Mouse (Mus musculus) liver, embryonic 16.5 days (tissue): ENCODE measurements around the gene Alad. TPM values are rescaled to one million over a fixed set of nuclear protein-coding genes. Genes with fewer than 3 reads are reported as not detected.

Source experiments
- ATAC-seq: fragments of 200-750 bp; cut with Nextera tagmentation; 2 replicates; pipeline ENCODE4 v1.8.0; 2017; ENCODE audit warnings: low read depth, mild to moderate bottlenecking, moderate number of reproducible peaks, moderate library complexity
- H3K27ac ChIP-seq: fragments of 300-500 bp; sonication (generic); 2 replicates; pipeline ENCODE4 v1.5.1; 2014; ENCODE audit warnings: mild to moderate bottlenecking, low read length
- H3K27me3 ChIP-seq: fragments of 300-500 bp; sonication (generic); 2 replicates; pipeline ENCODE4 v1.6.1; 2014; ENCODE audit warnings: low read depth, low read length, mixed read lengths; ENCODE audit not compliant: control insufficient read depth, insufficient read depth
- H3K36me3 ChIP-seq: fragments of 300-500 bp; sonication (generic); 2 replicates; pipeline ENCODE4 v1.6.1; 2014; ENCODE audit warnings: mild to moderate bottlenecking; ENCODE audit not compliant: control insufficient read depth, insufficient read depth
- H3K4me1 ChIP-seq: fragments of 300-500 bp; sonication (generic); 2 replicates; pipeline ENCODE4 v1.6.1; 2014; ENCODE audit warnings: low read depth, low read length, mixed read lengths; ENCODE audit not compliant: control insufficient read depth
- H3K4me2 ChIP-seq: fragments of 300-500 bp; sonication (generic); 2 replicates; pipeline ENCODE4 v1.6.1; 2014; ENCODE audit warnings: low read depth, low read length, mixed read lengths
- H3K4me3 ChIP-seq: fragments of 300-500 bp; sonication (generic); 2 replicates; pipeline ENCODE4 v1.5.1; 2014; ENCODE audit warnings: low read depth, mild to moderate bottlenecking, low read length
- H3K9ac ChIP-seq: fragments of 300-500 bp; sonication (generic); 2 replicates; pipeline ENCODE4 v1.6.1; 2014; ENCODE audit warnings: low read depth, low read length
- H3K9me3 ChIP-seq: fragments of 300-500 bp; sonication (generic); replicated peaks from 2 replicates; pipeline ENCODE4 v1.6.1; 2016; ENCODE audit warnings: low read length; ENCODE audit not compliant: control insufficient read depth
- WGBS: fragments of 180-500 bp; shearing (Covaris S2); extraction: QIAGEN DNeasy Blood & Tissue Kit; methylation state at CpG from one replicate; pipeline ENCODE4 v1.1.7; 2014; ENCODE audit not compliant: insufficient replicate concordance; 5-methylcytosine and 5-hydroxymethylcytosine counted together
- polyA plus RNA-seq: library from polyadenylated mRNA; unstranded; fragments of >200 nt; fragmentation: Nextera tagmentation; extraction: Ambion mirVana; gene quantifications from 2 replicates; pipeline ENCODE4 v1.2.1, GENCODE M21; 2015

Gene Alad
- polyA plus RNA-seq, 1 experiment from 2014 or later, result 530 TPM

DNA sequence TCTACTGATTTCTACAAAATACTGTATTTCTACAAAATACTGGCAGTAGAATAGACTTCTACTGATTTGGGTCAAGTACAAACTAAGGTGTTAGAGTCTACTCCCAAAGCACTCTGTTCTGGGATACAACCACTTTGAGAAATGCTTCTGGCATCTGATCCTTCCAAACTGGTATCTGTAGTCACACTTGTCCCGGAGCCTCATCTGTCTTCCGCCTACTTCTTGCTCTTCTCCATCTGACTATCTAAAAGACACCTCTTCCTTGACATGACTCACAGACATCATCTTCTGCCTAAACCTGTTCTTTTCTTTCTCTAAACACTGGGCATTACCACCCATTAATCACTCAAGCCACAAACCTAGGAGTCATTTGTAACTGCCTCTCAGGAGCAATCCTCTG lies 47.6 kb downstream of the Alad start:
- ATAC-seq, result no peak
- H3K36me3 ChIP-seq, result no peaks in the 10 kb centered on the region
- H3K4me2 ChIP-seq, result no peak overlapping the region
- no peaks in the 10 kb centered on the region for H3K27me3 ChIP-seq
- no peak overlapping the region for H3K27ac ChIP-seq
- H3K4me1 ChIP-seq, result peaks cover 5% of the 10 kb centered on the region
- no peak overlapping the region for H3K9ac ChIP-seq
- H3K4me3 ChIP-seq, result no peak overlapping the region
- H3K9me3 ChIP-seq, result no peaks in the 10 kb centered on the region
- whole genome bisulfite sequencing, result 79% methylated on average over 2 of the region's 2 CpGs

DNA sequence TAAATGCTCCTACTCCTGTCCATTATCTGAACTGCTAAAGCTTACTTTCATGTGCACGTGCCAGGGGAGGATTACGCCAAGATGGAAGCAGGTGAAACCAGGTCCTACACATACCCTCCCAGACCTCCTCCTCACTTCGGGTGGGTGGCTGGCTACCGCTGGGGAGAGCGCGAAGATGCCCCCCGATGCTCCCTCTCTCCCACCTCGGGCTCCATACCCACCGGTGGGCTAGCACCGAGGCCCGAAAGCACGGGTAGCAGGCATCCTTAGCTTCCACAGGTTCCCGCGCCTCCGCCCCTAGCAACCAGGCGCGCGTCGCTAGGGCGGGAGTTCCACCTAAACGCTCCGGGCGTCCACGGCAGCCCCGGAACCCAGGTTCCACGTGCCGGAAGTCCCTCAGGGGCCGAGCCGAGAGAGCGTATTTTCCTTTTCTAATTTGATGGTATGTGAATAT lies 49.1 kb downstream of the Alad start, which contains the start of gene Wdr31:
Gene Wdr31 (minus strand): TSS at position 299 of the 454 bp plus-strand sequence.
- Histone ChIP-seq H3K4me2 (peak within 1 kb of the TSS; percentile 89), H3K27ac (no peak within 1 kb of the TSS), H3K9ac (peak within 1 kb of the TSS; percentile 61), H3K27me3 (no peaks in the 10 kb centered on the region), H3K4me3 (peak within 1 kb of the TSS; percentile 73), H3K4me1 (peaks cover 5% of the 10 kb centered on the region), H3K36me3 (no peaks in the 10 kb centered on the region), H3K9me3 (no peaks in the 10 kb centered on the region)
- under 1% methylated on average over 30 of the region's 30 CpGs for WGBS
- peak; percentile 93 for ATAC-seq

DNA sequence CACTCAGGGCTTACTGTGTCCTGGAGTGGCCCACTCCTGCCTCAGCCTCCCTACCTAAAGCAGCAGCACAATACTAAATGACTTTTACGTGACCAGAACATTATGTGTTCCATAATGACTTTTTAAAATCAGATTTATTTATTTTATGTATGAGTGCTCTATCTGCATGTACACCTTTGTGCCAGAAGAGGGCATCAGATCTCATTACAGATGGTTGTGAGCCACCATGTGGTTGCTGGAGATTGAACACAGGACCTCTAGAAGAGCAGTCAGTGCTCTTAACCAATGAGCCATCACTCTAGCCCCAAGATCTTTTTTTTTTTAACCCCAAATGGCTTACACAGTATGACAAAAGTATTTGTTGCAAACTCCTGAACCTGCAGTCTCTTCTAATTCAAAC lies 51.6 kb downstream of the Alad start:
- H3K4me3 ChIP-seq, result no peak overlapping the region
- WGBS, result 80% methylated on average over 1 of the region's 1 CpGs
- no peaks in the 10 kb centered on the region for H3K9me3 ChIP-seq
- no peak overlapping the region for H3K4me2 ChIP-seq
- no peaks in the 10 kb centered on the region for H3K27me3 ChIP-seq
- no peak for ATAC-seq
- no peaks in the 10 kb centered on the region for H3K36me3 ChIP-seq
- H3K9ac ChIP-seq, result no peak overlapping the region
- peaks cover 5% of the 10 kb centered on the region for H3K4me1 ChIP-seq
- no peak overlapping the region for H3K27ac ChIP-seq

DNA sequence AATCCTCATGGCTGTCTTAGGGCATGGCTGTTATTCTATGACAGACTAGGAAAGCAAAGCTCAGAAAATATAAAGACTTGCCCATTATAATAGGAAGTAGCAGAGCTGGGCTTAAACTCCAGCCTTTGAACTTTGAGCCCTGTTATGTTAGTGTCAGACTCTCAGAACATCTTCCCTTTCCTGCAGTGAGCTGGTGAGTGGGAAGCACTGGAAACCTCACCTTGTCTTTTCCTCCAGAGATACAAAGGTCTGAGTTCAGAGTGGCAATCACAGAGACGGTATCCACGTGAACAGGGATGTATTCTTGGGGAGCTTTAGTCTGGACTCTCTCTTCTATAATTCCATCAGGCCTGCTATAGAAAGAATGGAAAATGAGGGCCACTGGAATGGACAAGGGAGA lies 56.6 kb downstream of the Alad start:
- Histone ChIP-seq H3K27ac (no peak overlapping the region), H3K4me2 (no peak overlapping the region), H3K9ac (no peak overlapping the region), H3K9me3 (no peaks in the 10 kb centered on the region), H3K27me3 (no peaks in the 10 kb centered on the region), H3K4me3 (no peak overlapping the region), H3K36me3 (no peaks in the 10 kb centered on the region), H3K4me1 (no peaks in the 10 kb centered on the region)
- 80% methylated on average over 2 of the region's 2 CpGs for WGBS
- no peak for ATAC-seq

DNA sequence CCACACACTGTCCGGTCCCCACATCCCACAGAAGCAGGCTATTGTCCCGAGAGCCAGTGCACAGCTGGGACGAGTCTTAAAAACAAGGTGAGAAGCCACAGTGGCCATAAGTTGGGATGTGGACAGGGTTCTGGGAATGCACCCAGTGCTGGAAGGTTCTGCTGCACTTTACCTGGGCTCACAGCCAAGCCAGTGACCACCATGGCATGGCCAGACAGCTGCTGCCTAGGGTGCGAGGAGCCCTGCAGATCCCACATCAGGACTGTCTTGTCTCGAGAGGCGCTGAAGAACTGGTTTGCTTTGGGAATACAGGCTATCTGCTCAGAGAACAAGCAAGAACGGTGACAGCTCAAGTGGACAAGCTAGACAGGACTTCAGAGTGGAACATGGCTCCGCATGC lies 59.4 kb downstream of the Alad start:
- H3K9ac ChIP-seq, result no peak overlapping the region
- H3K27ac ChIP-seq, result no peak overlapping the region
- WGBS, result 80% methylated on average over 8 of the region's 8 CpGs
- ATAC-seq, result no peak
- H3K27me3 ChIP-seq, result no peaks in the 10 kb centered on the region
- no peak overlapping the region for H3K4me2 ChIP-seq
- no peaks in the 10 kb centered on the region for H3K36me3 ChIP-seq
- H3K4me3 ChIP-seq, result no peak overlapping the region
- H3K4me1 ChIP-seq, result no peaks in the 10 kb centered on the region
- H3K9me3 ChIP-seq, result no peaks in the 10 kb centered on the region

Other genes starting within 250 kb of the Alad start
- 14.5 and 15.9 TPM in 2 replicates for gene Fkbp15, start 159.4 kb downstream of the Alad start, polyA plus RNA-seq
- 60.4 and 63.7 TPM in 2 replicates for gene Slc31a1, start 159.2 kb downstream of the Alad start, polyA plus RNA-seq
- 52.4 and 55.5 TPM in 2 replicates for gene Cdc26, start 111.3 kb downstream of the Alad start, polyA plus RNA-seq
- gene Prpf4, start 111.1 kb downstream of the Alad start, polyA plus RNA-seq, result 8.4 and 9.8 TPM in 2 replicates
- gene Rnf183, start 84.7 kb downstream of the Alad start, polyA plus RNA-seq, result not detected in 2 replicates
- 0.48 and 0.70 TPM in 2 replicates for gene Wdr31, start 49.0 kb downstream of the Alad start, polyA plus RNA-seq
- 0.15 and 0.27 TPM in 2 replicates for gene Bspry, start 39.9 kb downstream of the Alad start, polyA plus RNA-seq
- gene Hdhd3, start 16.5 kb downstream of the Alad start, polyA plus RNA-seq, result 9.0 and 9.5 TPM in 2 replicates
- gene Pole3, start 5.2 kb upstream of the Alad start, polyA plus RNA-seq, result 44.8 and 48.9 TPM in 2 replicates
- gene 4933430I17Rik, start 5.5 kb upstream of the Alad start, polyA plus RNA-seq, result 0.06 TPM in 2 replicates
- 5.5 and 7.0 TPM in 2 replicates for gene Rgs3, start 39.9 kb upstream of the Alad start, polyA plus RNA-seq